Comparison of ENCODE assay signal across 21 mouse cellular contexts in the genomic region with DNA sequence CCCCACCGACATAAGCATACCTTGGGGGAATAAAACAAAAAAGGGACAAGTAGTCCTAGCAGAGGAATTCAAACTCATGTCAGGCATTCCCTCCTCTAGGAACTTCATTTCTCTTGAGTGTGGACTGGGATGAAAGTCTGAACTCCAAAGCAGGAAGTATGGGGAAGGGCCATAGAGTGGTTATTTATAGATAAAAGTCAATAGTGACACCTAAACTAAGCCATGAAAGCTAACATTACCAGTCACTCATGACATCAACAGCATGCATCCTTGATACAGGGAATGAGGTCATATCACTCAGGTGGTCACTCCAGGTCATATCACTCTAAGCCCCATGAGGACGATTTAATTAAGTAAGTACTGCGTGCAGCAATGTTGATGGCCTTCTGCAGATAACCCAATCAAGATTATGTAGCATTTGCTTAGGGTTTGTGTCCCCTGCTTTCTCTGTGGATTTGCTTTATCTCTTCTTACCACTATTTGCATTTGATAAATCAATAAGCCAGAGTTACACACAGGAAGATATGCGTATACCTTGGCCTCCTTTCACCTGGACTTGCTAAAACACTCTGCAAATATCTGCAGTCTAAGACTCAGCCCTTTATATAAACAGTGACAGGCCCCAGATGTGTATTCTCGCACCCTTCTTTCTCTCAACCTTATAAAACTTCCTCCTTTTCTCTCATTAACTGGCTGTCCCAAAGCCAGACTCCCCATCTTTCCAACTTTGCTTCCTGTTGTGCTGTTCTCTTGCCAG. TPM values are rescaled to one million over a fixed set of nuclear protein-coding genes. Genes with fewer than 3 reads are reported as not detected.
DNase-seq lines count a peak whose midpoint lies in the region; ATAC-seq and TF ChIP-seq lines count a peak whose summit lies in the region.
"Had no signal": no experiment of that assay in that cellular context is flagged by ENCODE, and none has a peak within 500 bp of the region (broad histone marks: within the 10 kb centered on the region; RNA-seq: fewer than 3 reads in every experiment).

No protein-coding gene starts in this region.

- H3K9me3 ChIP-seq in intestine, embryonic 16.5 days (ENCODE audit: control insufficient read depth, low read length): no peaks in the 10 kb centered on the region
- no peaks in the 10 kb centered on the region for H3K9me3 ChIP-seq in intestine, embryonic 15.5 days
- no peaks in the 10 kb centered on the region for H3K9me3 ChIP-seq in intestine, postnatal 0 days (ENCODE audit: control insufficient read depth)
- no peaks in the 10 kb centered on the region for H3K9me3 ChIP-seq in stomach, postnatal 0 days (ENCODE audit: control insufficient read depth, low read length)
- H3K9me3 ChIP-seq: G1E had no signal

- H3K27ac ChIP-seq in intestine, embryonic 16.5 days (ENCODE audit: low read length): no peak overlapping the region
- no peak overlapping the region for H3K27ac ChIP-seq in intestine, embryonic 15.5 days
- no peak overlapping the region for H3K27ac ChIP-seq in intestine, postnatal 0 days (ENCODE audit: low read depth, low read length)
- H3K27ac ChIP-seq in stomach, postnatal 0 days (replicated peaks): no peak overlapping the region

- 65% methylated on average over 5 of the region's 5 CpGs for WGBS in intestine, embryonic 16.5 days
- WGBS in intestine, embryonic 15.5 days: 64% methylated on average over 5 of the region's 5 CpGs
- 48% methylated on average over 5 of the region's 5 CpGs for WGBS in intestine, postnatal 0 days
- WGBS in stomach, postnatal 0 days: 46% methylated on average over 5 of the region's 5 CpGs

- no peaks in the 10 kb centered on the region for H3K4me1 ChIP-seq in intestine, embryonic 16.5 days (ENCODE audit: control insufficient read depth, insufficient read depth, low read length)
- H3K4me1 ChIP-seq in intestine, embryonic 15.5 days (replicated peaks): no peaks in the 10 kb centered on the region
- H3K4me1 ChIP-seq in intestine, postnatal 0 days (replicated peaks; ENCODE audit: control insufficient read depth, insufficient read depth, low read length): no peaks in the 10 kb centered on the region
- H3K4me1 ChIP-seq in stomach, postnatal 0 days (replicated peaks; ENCODE audit: control insufficient read depth, insufficient read depth): no peaks in the 10 kb centered on the region

- TF ChIP-seq CTCF in intestine, postnatal 0 days (IDR thresholded peaks at IDR 0.05; ENCODE audit: low read depth): no peak
- TF ChIP-seq CTCF in stomach, postnatal 0 days (IDR thresholded peaks at IDR 0.05; ENCODE audit: low read depth): no peak

- no peak for DNase-seq in stomach, postnatal 0 days (ENCODE audit: low spot score)
- no peak for DNase-seq in ovary, postnatal 10 days (ENCODE audit: low spot score)
- no peak for DNase-seq in retina, postnatal 1 day
- DNase-seq: adrenal gland, adult 2 months; adrenal gland, adult 8-10 months; adrenal gland, postnatal 10 days; adrenal gland, postnatal 14 days; adrenal gland, postnatal 25 days; adrenal gland, postnatal 36 days; B cell, adult 2 months; cerebellum, adult 11 months; cerebellum, adult 11-12 months; cerebellum, adult 18-20 months had no signal

- H3K4me2 ChIP-seq in intestine, embryonic 16.5 days (ENCODE audit: low read depth, low read length): no peak overlapping the region
- H3K4me2 ChIP-seq in intestine, embryonic 15.5 days (replicated peaks): no peak overlapping the region
- H3K4me2 ChIP-seq in intestine, postnatal 0 days (replicated peaks; ENCODE audit: low read depth): no peak overlapping the region
- H3K4me2 ChIP-seq in stomach, postnatal 0 days (replicated peaks; ENCODE audit: low read depth): no peak overlapping the region

- peak; percentile 56 for ATAC-seq in intestine, embryonic 16.5 days
- ATAC-seq in intestine, embryonic 15.5 days: no peak; the same call in 1 of the 2 replicates
- peak; percentile 76 for ATAC-seq in intestine, postnatal 0 days
- peak; percentile 90 for ATAC-seq in stomach, postnatal 0 days (ENCODE audit: low FRiP score, low TSS enrichment)
- ATAC-seq: activated CD4-positive, CD25-positive, alpha-beta regulatory T cell, adult 4 months; CD4-positive, CD25-positive, alpha-beta regulatory T cell, adult 4 months; Patski had no signal

- H3K4me3 ChIP-seq in intestine, embryonic 16.5 days (ENCODE audit: low read length): no peak overlapping the region
- H3K4me3 ChIP-seq in intestine, embryonic 15.5 days (replicated peaks): no peak overlapping the region
- H3K4me3 ChIP-seq in intestine, postnatal 0 days (ENCODE audit: low read depth, low read length): no peak overlapping the region
- no peak overlapping the region for H3K4me3 ChIP-seq in stomach, postnatal 0 days (ENCODE audit: low read depth, low read length)

- no peak overlapping the region for H3K9ac ChIP-seq in intestine, embryonic 16.5 days (ENCODE audit: low read depth, low read length)
- no peak overlapping the region for H3K9ac ChIP-seq in intestine, embryonic 15.5 days
- H3K9ac ChIP-seq in intestine, postnatal 0 days (ENCODE audit: low read depth, low read length): no peak overlapping the region
- no peak overlapping the region for H3K9ac ChIP-seq in stomach, postnatal 0 days (ENCODE audit: low read length)

- no peak for TF ChIP-seq EP300 in stomach, postnatal 0 days (optimal IDR thresholded peaks at IDR 0.05)

- H3K36me3 ChIP-seq in intestine, embryonic 16.5 days (ENCODE audit: control insufficient read depth, insufficient read depth, low read length): no peaks in the 10 kb centered on the region
- no peaks in the 10 kb centered on the region for H3K36me3 ChIP-seq in intestine, embryonic 15.5 days
- no peaks in the 10 kb centered on the region for H3K36me3 ChIP-seq in intestine, postnatal 0 days (ENCODE audit: control insufficient read depth, insufficient read depth)
- H3K36me3 ChIP-seq in stomach, postnatal 0 days (ENCODE audit: control insufficient read depth, insufficient read depth, low read length): no peaks in the 10 kb centered on the region
- H3K36me3 ChIP-seq: G1E had no signal

- H3K27me3 ChIP-seq in intestine, embryonic 16.5 days (replicated peaks; ENCODE audit: control insufficient read depth, insufficient read depth, low read length): no peaks in the 10 kb centered on the region
- no peaks in the 10 kb centered on the region for H3K27me3 ChIP-seq in intestine, embryonic 15.5 days (replicated peaks)
- no peaks in the 10 kb centered on the region for H3K27me3 ChIP-seq in intestine, postnatal 0 days (replicated peaks; ENCODE audit: control insufficient read depth, insufficient read depth, low read length)
- no peaks in the 10 kb centered on the region for H3K27me3 ChIP-seq in stomach, postnatal 0 days (ENCODE audit: control insufficient read depth, insufficient read depth, low read length)
- H3K27me3 ChIP-seq: CH12.LX, Patski had no signal

RNA-seq across cellular contexts. Expression of a gene that starts 40.8 kb away (rescaled TPM):
- 41.6 and 42.4 TPM in 2 replicates for polyA plus RNA-seq in intestine, embryonic 16.5 days (2015; fragmentation: Nextera tagmentation; extraction: Ambion mirVana)
- 44.5 and 53.3 TPM in 2 replicates for polyA plus RNA-seq in intestine, embryonic 15.5 days (2015; fragmentation: Nextera tagmentation; extraction: Ambion mirVana)
- polyA plus RNA-seq in intestine, postnatal 0 days (2015; fragmentation: Nextera tagmentation; extraction: Ambion mirVana): 29.7 and 36.3 TPM in 2 replicates
- 17.9 and 25.0 TPM in 2 replicates for polyA plus RNA-seq in stomach, postnatal 0 days (2015; fragmentation: Nextera tagmentation; extraction: Ambion mirVana)
